Mouse (Mus musculus) layer of hippocampus, postnatal 25 days (tissue): ENCODE measurements around the gene A830031A19Rik. TPM values are rescaled to one million over a fixed set of nuclear protein-coding genes. Genes with fewer than 3 reads are reported as not detected.

Experiments
- DNase-seq, 2 experiments: peaks; one replicate each; pipeline ENCODE4 v3.0.0; 2022; ENCODE audit warnings: mixed read lengths in 2 of 2, low spot score in 1 of 2; ENCODE audit errors: extremely low spot score in 1 of 2
- total RNA-seq, 2 experiments: library from RNA; stranded (reverse); gene quantifications; 2 replicates each; pipeline ENCODE4 v1.2.3; 2021

A830031A19Rik gene
- total RNA-seq: 1 to 10 TPM in 1 of 2 experiments, under 1 TPM in 1; 0.37 to 1.7 TPM

- no peak for DNase-seq
Measured at GRCm38 (mm10) chr11:24074634-24075104, at the start of gene A830031A19Rik. Gene A830031A19Rik, minus strand, starts transcription at chr11:24075054.

DNA sequence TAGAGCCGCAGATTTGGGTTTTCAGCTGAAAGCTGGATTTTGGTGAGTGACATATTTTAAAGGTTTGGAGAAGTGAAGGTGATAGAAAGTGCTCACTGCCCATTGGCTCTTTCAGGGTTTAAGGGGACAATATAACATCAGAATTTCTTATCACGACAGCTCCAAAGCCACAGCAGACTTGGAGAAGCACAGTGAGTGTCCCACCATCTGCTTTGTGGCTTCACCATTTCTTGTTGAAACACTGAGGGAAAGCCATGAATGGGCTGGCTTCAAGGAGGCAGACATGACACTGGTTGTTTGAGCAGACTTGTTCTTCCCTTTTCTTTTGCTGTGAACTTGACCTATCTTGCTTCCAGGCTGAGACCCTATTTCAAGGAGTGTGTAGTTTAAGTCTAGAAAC lies 49.1 kb upstream of the A830031A19Rik start:
- DNase-seq: no peak

GRCm38 (mm10) chr11:24122899-24123298 lies 48.0 kb upstream of the A830031A19Rik start:
- no peak for DNase-seq

DNA sequence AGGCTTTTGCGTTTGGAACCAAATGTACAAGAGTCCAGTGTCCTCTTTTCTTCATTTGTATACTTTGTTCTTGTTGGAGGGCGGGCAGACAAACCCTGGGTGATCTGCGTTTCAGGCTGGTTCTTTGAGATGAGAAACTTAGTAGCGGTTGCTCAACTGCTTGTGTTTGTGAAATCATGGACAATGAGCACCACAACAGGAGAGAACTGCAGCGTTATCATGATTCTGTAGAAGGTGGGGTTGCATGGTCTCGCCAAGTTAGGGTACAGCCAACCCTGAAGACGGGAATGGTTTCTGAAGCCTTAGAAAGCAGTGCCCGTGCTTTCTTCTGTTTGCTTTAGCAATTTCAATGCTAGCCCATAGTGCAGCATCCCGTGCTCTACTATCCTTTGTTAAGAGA lies 46.3 kb upstream of the A830031A19Rik start:
- DNase-seq: no peak

GRCm38 (mm10) chr11:24116582-24117318 lies 41.9 kb upstream of the A830031A19Rik start:
- DNase-seq: no peak

DNA sequence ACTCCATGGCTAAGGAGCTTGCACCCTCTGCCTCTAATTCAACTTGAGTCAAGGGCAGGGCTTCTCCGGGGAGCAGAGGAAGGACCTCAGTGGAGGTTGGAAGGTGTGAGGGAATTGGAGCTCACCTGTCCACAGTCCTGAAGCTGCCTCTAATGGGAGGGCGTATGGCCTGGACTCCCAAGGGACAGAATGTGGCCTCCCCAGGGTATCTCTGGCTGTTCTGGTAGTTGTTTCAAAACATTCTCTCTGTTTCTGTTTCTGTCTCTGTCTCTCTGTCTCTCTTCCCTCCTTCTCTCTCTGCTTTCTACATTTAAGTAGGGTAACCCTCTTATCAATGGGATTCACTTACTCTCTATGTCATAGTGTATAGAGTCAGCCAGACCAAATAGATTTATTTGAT lies 41.2 kb upstream of the A830031A19Rik start:
- no peak for DNase-seq

GRCm38 (mm10) chr11:24115017-24115752 lies 40.3 kb upstream of the A830031A19Rik start:
- no peak for DNase-seq

DNA sequence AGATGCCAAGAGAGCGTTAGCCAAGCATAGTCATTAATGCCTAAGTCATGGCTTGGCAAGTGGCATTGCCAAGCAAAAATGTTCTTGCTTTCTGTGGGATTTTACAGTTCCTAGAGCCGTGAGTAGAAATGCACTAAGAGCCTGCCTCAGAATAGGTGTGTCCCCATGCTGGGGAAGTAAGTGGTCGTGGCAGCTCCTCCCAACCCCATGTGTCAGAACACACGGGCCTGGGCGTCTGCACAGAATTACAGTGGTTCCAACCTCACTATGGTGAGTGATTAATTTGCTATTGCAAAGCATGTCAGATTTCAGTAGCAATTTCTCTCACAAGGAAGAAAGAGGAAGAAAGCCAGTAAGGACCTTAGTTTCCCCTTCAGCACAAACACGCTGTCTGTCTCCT lies 36.9 kb upstream of the A830031A19Rik start:
- no peak for DNase-seq

- no peak for DNase-seq
Measured at GRCm38 (mm10) chr11:24110113-24110512, 35.3 kb upstream of the A830031A19Rik start.

DNA sequence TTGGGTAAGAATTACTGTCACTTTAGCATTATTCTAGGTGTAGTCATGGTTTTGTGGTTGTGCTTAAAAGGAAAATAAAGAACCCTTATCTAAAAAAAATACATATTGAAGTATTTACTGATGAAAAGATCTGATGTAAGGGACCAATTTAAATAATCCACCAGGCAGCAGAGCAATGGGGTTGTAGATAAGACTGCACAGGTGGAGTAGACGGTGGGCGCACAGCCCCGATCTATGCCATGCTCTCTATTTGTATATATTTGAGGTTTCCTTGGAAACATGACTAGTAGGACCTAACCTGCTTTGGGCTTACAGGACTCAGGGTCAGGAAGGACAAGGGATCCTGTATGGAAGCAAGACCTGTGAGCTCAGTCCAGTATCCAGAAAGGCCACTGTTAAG lies 34.5 kb upstream of the A830031A19Rik start:
- no peak for DNase-seq

GRCm38 (mm10) chr11:24108974-24109373 lies 34.1 kb upstream of the A830031A19Rik start:
- DNase-seq: no peak

DNA sequence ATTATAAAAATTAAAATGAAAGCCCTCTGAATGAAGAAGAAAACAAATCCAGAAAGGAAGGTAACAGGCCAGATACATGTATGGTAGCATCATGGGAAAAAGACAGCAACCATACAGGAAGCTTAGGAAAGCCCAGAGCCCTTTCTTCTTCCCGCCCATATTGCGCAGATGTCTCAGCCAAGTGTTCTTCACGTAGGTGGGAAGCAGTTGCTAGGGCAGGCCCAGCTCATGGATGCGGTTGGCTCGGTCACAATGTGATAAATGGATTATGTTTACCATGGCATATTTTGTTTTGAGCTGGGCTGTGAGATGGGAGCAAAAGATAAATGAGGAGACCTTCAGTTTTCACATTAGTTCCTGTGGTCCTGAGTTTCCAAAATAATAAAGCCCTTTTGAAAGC lies 32.6 kb upstream of the A830031A19Rik start:
- no peak for DNase-seq

DNA sequence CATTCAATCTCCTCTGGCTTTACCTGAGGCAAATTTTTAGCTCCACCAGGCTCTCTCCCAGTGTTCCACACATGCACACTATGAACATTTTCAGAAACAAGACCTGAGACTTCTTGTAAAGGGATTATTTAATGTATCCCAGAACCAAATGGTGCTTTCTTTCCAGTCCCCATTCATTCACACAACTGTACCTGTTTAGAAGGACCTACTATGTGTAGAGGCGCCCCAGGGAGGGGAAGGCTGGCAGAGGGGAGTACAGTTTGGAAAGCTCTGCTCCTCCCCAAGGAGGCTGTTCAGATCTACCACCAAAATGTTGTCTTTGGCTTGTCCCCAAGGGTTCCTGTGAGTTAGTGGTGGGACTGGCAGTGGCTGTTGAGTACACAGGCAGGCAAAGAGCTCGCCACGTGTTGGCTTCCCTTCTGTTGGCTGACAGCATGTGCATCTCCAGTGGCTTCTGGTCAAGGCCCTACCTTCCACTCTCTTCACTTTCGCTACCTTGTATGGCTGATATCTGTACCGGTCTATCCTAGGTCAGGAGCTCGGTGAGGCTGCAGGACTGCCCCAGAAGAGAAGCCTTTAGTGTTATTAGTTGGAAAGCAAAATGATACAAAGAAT lies 28.4 kb upstream of the A830031A19Rik start:
- DNase-seq: no peak

DNA sequence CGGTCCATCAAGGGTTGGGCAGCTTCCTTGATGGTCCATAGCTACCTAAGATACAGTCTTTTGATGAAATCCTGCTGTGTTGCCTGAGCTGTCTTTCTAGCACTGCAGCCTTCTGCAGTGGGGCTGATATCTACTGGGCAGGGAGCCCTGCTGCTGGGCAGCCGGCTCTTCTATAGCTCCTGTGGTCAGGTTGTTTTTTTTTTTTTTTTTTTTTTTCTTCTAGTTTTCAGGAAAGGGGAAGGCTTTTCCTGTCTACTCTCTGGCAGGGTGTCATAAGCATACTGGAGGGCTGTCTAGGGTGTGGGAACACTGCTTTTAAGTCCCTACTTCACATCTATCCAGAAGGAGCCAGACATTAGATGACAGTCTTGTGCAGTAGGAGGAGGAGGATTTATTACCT lies 27.5 kb upstream of the A830031A19Rik start:
- DNase-seq: no peak

GRCm38 (mm10) chr11:24101625-24102024 lies 26.8 kb upstream of the A830031A19Rik start:
- DNase-seq: no peak

- no peak for DNase-seq
Measured at GRCm38 (mm10) chr11:24100449-24101070, 25.7 kb upstream of the A830031A19Rik start.

- no peak for DNase-seq
Measured at GRCm38 (mm10) chr11:24099886-24100293, 25.0 kb upstream of the A830031A19Rik start.

DNA sequence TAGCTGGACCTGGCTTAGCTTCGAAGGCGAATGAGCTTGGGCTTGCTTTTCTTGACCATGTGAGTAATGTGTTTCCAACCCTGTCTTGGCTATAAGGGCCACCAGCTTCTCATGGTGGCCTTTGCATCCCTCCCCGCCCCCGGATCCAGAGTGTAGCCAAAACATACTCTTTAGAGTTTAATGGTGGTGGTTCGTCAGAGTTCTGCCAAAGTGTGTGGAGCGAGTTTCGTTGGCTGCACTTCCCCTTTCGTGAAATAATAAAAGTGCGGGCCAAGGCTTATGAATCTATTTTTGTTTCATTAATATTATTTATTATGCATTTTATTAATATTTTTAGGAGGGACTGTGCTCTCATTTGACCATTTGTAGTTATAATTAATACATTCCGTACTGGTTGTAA lies 24.4 kb upstream of the A830031A19Rik start:
- DNase-seq: no peak

GRCm38 (mm10) chr11:24098662-24099061 lies 23.8 kb upstream of the A830031A19Rik start:
- no peak for DNase-seq

DNA sequence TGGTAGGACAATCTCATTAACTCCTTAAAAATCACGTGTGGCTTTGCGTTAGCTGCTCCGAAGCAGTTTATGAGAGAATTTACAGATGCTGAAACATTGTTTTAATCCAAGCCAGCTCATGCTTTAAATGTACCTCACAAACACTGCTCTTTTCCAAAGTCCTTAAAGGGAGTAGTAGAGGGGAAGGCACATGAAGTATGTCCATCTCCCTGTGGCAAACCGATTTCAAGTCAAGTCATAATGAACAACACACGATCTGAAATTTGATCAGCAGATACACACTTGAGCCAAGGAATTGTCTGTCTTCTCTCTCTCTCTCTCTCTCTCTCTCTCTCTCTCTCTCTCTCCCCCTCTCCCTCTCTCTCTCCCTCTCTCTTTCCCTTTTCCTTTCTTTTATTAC lies 23.2 kb upstream of the A830031A19Rik start:
- no peak for DNase-seq

DNA sequence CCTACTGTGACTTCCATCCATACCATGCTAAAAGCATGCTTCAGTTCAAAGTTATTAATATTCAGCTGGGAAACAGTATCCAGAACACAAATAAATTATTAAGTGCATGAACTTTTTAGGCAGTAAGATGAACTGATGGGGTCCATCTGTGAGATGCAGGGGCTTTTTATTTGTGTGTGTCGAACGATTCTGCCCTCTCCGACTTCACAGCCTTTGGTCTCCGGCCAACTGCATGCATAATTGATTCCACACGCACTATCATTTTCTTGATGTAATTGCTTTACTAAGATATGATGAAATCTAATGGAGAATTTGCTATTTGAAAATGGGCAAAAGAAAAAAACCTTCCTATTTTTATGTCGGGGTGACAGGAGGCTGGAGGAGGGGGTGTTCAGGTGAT lies 22.2 kb upstream of the A830031A19Rik start:
- no peak for DNase-seq
